In genomic region chr9:45201319-45201947, GRCm38 (mm10) we compare ENCODE assay signal across 15 mouse cellular contexts. TPM values are rescaled to one million over a fixed set of nuclear protein-coding genes. Genes with fewer than 3 reads are reported as not detected.
A peak's percentile ranks its signal among the peaks of the same experiment; 100 is the strongest.
DNase-seq lines count a peak whose midpoint lies in the region; ATAC-seq and TF ChIP-seq lines count a peak whose summit lies in the region.
"Had no signal": no experiment of that assay in that cellular context is flagged by ENCODE, and none has a peak within 500 bp of the region (broad histone marks: within the 10 kb centered on the region; RNA-seq: fewer than 3 reads in every experiment).

No protein-coding gene starts in this region.

- H3K9me3 ChIP-seq in stomach, embryonic 15.5 days, result no peaks in the 10 kb centered on the region
- H3K9me3 ChIP-seq in midbrain, embryonic 11.5 days (ENCODE audit: control insufficient read depth, low read length), result no peaks in the 10 kb centered on the region
- H3K9me3 ChIP-seq in forebrain, embryonic 11.5 days (ENCODE audit: control insufficient read depth, low read length), result no peaks in the 10 kb centered on the region
- H3K9me3 ChIP-seq: limb, embryonic 13.5 days had no signal

- peaks cover 22% of the 10 kb centered on the region for H3K4me1 ChIP-seq in kidney, adult 2 months (ENCODE audit: control insufficient read depth, insufficient read depth, low read length)
- no peaks in the 10 kb centered on the region for H3K4me1 ChIP-seq in stomach, embryonic 15.5 days
- no peaks in the 10 kb centered on the region for H3K4me1 ChIP-seq in midbrain, embryonic 11.5 days (ENCODE audit: control insufficient read depth, insufficient read depth, low read length)
- no peaks in the 10 kb centered on the region for H3K4me1 ChIP-seq in forebrain, embryonic 11.5 days (replicated peaks; ENCODE audit: control insufficient read depth, insufficient read depth, low read length)

- TF ChIP-seq CTCF in kidney, adult 2 months (conservative IDR thresholded peaks at IDR 0.05; ENCODE audit: insufficient read depth, insufficient read length, low read depth, low read length), result no peak

- no peaks in the 10 kb centered on the region for H3K36me3 ChIP-seq in kidney, adult 2 months (ENCODE audit: control insufficient read depth, insufficient read depth, low read length)
- H3K36me3 ChIP-seq in stomach, embryonic 15.5 days, result no peaks in the 10 kb centered on the region
- H3K36me3 ChIP-seq in midbrain, embryonic 11.5 days (ENCODE audit: control insufficient read depth, insufficient read depth, low read length), result no peaks in the 10 kb centered on the region
- H3K36me3 ChIP-seq in forebrain, embryonic 11.5 days (ENCODE audit: control insufficient read depth, insufficient read depth, low read length), result no peaks in the 10 kb centered on the region
- H3K36me3 ChIP-seq: limb, embryonic 13.5 days had no signal

- 79% methylated on average over 5 of the region's 5 CpGs for WGBS in kidney, adult 2 months
- 70% methylated on average over 5 of the region's 5 CpGs for WGBS in stomach, embryonic 15.5 days
- 83% methylated on average over 5 of the region's 5 CpGs for WGBS in midbrain, embryonic 11.5 days
- WGBS in forebrain, embryonic 11.5 days, result 90% methylated on average over 5 of the region's 5 CpGs

- DNase-seq in kidney, adult 2 months, result peak; percentile 48
- no peak for DNase-seq in kidney, postnatal 10 days
- peak; percentile 97 for DNase-seq in fat pad, adult 2 months (ENCODE audit: extremely low read depth, low read depth, low spot score)
- DNase-seq in lung, adult 18-20 months, result peak; percentile 80 to 87
- DNase-seq in midbrain, embryonic 11.5 days (ENCODE audit: low spot score, missing footprints), result no peak
- DNase-seq in forebrain, embryonic 11.5 days (ENCODE audit: low spot score), result no peak
- DNase-seq: cerebellum, adult 11-12 months; embryo, embryonic 11 days; heart, postnatal 14 days; layer of hippocampus, postnatal 36 days; thymus, postnatal 25 days had no signal

- ATAC-seq in stomach, embryonic 15.5 days (ENCODE audit: insufficient read depth, low FRiP score, low read depth), result no peak
- no peak for ATAC-seq in midbrain, embryonic 11.5 days (ENCODE audit: low FRiP score)
- ATAC-seq in forebrain, embryonic 11.5 days (replicated peaks; ENCODE audit: low FRiP score), result no peak

- no peak overlapping the region for H3K4me3 ChIP-seq in kidney, adult 2 months (ENCODE audit: insufficient read depth, low read depth, low read length)
- 0 out of 2 replicates have a peak overlapping the region, but pooled peaks have one; percentile 3 for H3K4me3 ChIP-seq in stomach, embryonic 15.5 days (replicated peaks)
- H3K4me3 ChIP-seq in midbrain, embryonic 11.5 days (ENCODE audit: low read depth, low read length), result no peak overlapping the region
- H3K4me3 ChIP-seq in forebrain, embryonic 11.5 days (ENCODE audit: low read depth, low read length), result no peak overlapping the region
- H3K4me3 ChIP-seq: erythroblast, embryonic 14.5 days; limb, embryonic 13.5 days; myocyte had no signal

- H3K27me3 ChIP-seq in kidney, adult 2 months (replicated peaks; ENCODE audit: control insufficient read depth, insufficient read depth, low read length), result no peaks in the 10 kb centered on the region
- H3K27me3 ChIP-seq in stomach, embryonic 15.5 days (replicated peaks), result no peaks in the 10 kb centered on the region
- no peaks in the 10 kb centered on the region for H3K27me3 ChIP-seq in midbrain, embryonic 11.5 days (ENCODE audit: control insufficient read depth, insufficient read depth, low read length)
- H3K27me3 ChIP-seq in forebrain, embryonic 11.5 days (ENCODE audit: control insufficient read depth, insufficient read depth, low read length), result no peaks in the 10 kb centered on the region
- H3K27me3 ChIP-seq: limb, embryonic 13.5 days had no signal

- TF ChIP-seq POLR2A in kidney, adult 2 months (IDR thresholded peaks at IDR 0.05; ENCODE audit: low read depth, low read length), result no peak

- no peak overlapping the region for H3K4me2 ChIP-seq in stomach, embryonic 15.5 days
- no peak overlapping the region for H3K4me2 ChIP-seq in midbrain, embryonic 11.5 days
- H3K4me2 ChIP-seq in forebrain, embryonic 11.5 days (ENCODE audit: low read depth, low read length, severe bottlenecking), result no peak overlapping the region
- H3K4me2 ChIP-seq: limb, embryonic 13.5 days had no signal

- no peak overlapping the region for H3K9ac ChIP-seq in stomach, embryonic 15.5 days
- H3K9ac ChIP-seq in midbrain, embryonic 11.5 days (ENCODE audit: low read length), result no peak overlapping the region
- H3K9ac ChIP-seq in forebrain, embryonic 11.5 days (ENCODE audit: low read length), result no peak overlapping the region
- H3K9ac ChIP-seq: limb, embryonic 13.5 days had no signal

- H3K27ac ChIP-seq in kidney, adult 2 months (ENCODE audit: insufficient read depth, low read depth, low read length), result peak overlapping the region; percentile 92
- no peak overlapping the region for H3K27ac ChIP-seq in stomach, embryonic 15.5 days
- H3K27ac ChIP-seq in midbrain, embryonic 11.5 days (ENCODE audit: low read depth, low read length), result no peak overlapping the region
- H3K27ac ChIP-seq in forebrain, embryonic 11.5 days (ENCODE audit: low read depth, low read length), result no peak overlapping the region
- H3K27ac ChIP-seq: limb, embryonic 13.5 days had no signal

RNA-seq across cellular contexts. Expression of gene Tmprss4, which starts 2.5 kb away (rescaled TPM):
- 1.2 and 1.5 TPM in 2 replicates for polyA plus RNA-seq in kidney, adult 2 months (2012; rRNA removed)
- 24.2 and 26.7 TPM in 2 replicates for polyA plus RNA-seq in stomach, embryonic 15.5 days (2015; fragmentation: Nextera tagmentation; extraction: Ambion mirVana)
- polyA plus RNA-seq in midbrain, embryonic 11.5 days (2014; fragmentation: Nextera tagmentation; extraction: Ambion mirVana), result not detected in 2 replicates
- not detected in 2 replicates for polyA plus RNA-seq in forebrain, embryonic 11.5 days (2014; fragmentation: Nextera tagmentation; extraction: Ambion mirVana)
- polyA plus RNA-seq: erythroblast, embryonic 14.5 days; myocyte had no signal

RNA-seq across cellular contexts. Expression of gene BC049352, which starts 19.6 kb away (rescaled TPM):
- 2.7 and 2.9 TPM in 2 replicates for polyA plus RNA-seq in kidney, adult 2 months (2012; rRNA removed)
- polyA plus RNA-seq in stomach, embryonic 15.5 days (2015; fragmentation: Nextera tagmentation; extraction: Ambion mirVana), result 0.23 TPM in 1 of 2 replicates, not detected in the other
- not detected in 2 replicates for polyA plus RNA-seq in midbrain, embryonic 11.5 days (2014; fragmentation: Nextera tagmentation; extraction: Ambion mirVana)
- polyA plus RNA-seq in forebrain, embryonic 11.5 days (2014; fragmentation: Nextera tagmentation; extraction: Ambion mirVana), result not detected in 2 replicates
- polyA plus RNA-seq: erythroblast, embryonic 14.5 days; limb, embryonic 13.5 days; myocyte had no signal

Comparison
In these comparisons a context has a peak if more than half of its experiments do, and no peak if none do; other contexts are left out.
1. DNase-seq: peak in kidney, adult 2 months (single experiment), fat pad, adult 2 months (single experiment) and lung, adult 18-20 months (2 of 2); none in kidney, postnatal 10 days (single experiment), midbrain, embryonic 11.5 days (single experiment) and forebrain, embryonic 11.5 days (single experiment).
2. RNA of gene Tmprss4, which starts 2.5 kb away (polyA plus RNA-seq): 24.2 to 26.7 TPM in stomach, embryonic 15.5 days; 1.2 to 1.5 TPM in kidney, adult 2 months, not detected in forebrain, embryonic 11.5 days and not detected in midbrain, embryonic 11.5 days; every median in the first group is over 10 times any median in the second.